Mouse (Mus musculus) hindbrain, embryonic 11.5 days (tissue): Measurements from ENCODE around the gene Mtch1. TPM values are rescaled to one million over a fixed set of nuclear protein-coding genes. Genes with fewer than 3 reads are reported as not detected.

Source experiments
- ATAC-seq: fragments of 200-750 bp; cut with Nextera tagmentation; 2 replicates; pipeline ENCODE4 v1.8.0; 2017; ENCODE audit warnings: mild to moderate bottlenecking, moderate TSS enrichment, moderate library complexity; ENCODE audit not compliant: low FRiP score
- DNase-seq: peaks from one replicate; pipeline ENCODE4 v3.0.0-alpha.2; 2015; ENCODE audit warnings: low spot score
- H3K27ac ChIP-seq: fragments of 300-500 bp; sonication (generic); 2 replicates; pipeline ENCODE4 v1.5.1; 2014; ENCODE audit warnings: mild to moderate bottlenecking, low read depth, low read length
- H3K27me3 ChIP-seq: fragments of 300-500 bp; sonication (generic); 2 replicates; pipeline ENCODE4 v1.6.1; 2014; ENCODE audit warnings: mild to moderate bottlenecking, low read length, moderate library complexity, mixed read lengths; ENCODE audit not compliant: control insufficient read depth, insufficient read depth
- H3K36me3 ChIP-seq: fragments of 300-500 bp; sonication (generic); 2 replicates; pipeline ENCODE4 v1.6.1; 2014; ENCODE audit warnings: mild to moderate bottlenecking, low read length, moderate library complexity, mixed read lengths; ENCODE audit not compliant: control insufficient read depth, insufficient read depth
- H3K4me1 ChIP-seq: fragments of 300-500 bp; sonication (generic); replicated peaks from 2 replicates; pipeline ENCODE4 v1.6.1; 2014; ENCODE audit warnings: low read length, mixed read lengths; ENCODE audit not compliant: control insufficient read depth, insufficient read depth
- H3K4me2 ChIP-seq: fragments of 300-500 bp; sonication (generic); replicated peaks from 2 replicates; pipeline ENCODE4 v1.6.1; 2014; ENCODE audit warnings: mild to moderate bottlenecking, low read depth, low read length
- H3K4me3 ChIP-seq: fragments of 300-500 bp; sonication (generic); 2 replicates; pipeline ENCODE4 v1.5.1; 2014; ENCODE audit warnings: low read depth, low read length
- H3K9ac ChIP-seq: fragments of 300-500 bp; sonication (generic); 2 replicates; pipeline ENCODE4 v1.6.1; 2014; ENCODE audit warnings: low read depth, low read length
- H3K9me3 ChIP-seq: fragments of 300-500 bp; sonication (generic); 2 replicates; pipeline ENCODE4 v1.6.1; 2016; ENCODE audit warnings: low read length; ENCODE audit not compliant: control insufficient read depth
- WGBS: fragments of 180-500 bp; shearing (Covaris S2); extraction: QIAGEN DNeasy Blood & Tissue Kit; methylation state at CpG from one replicate; pipeline ENCODE4 v1.1.7; 2014; 5-methylcytosine and 5-hydroxymethylcytosine counted together
- polyA plus RNA-seq: library from polyadenylated mRNA; unstranded; fragments of >200 nt; fragmentation: Nextera tagmentation; extraction: Ambion mirVana; gene quantifications from 2 replicates; pipeline ENCODE4 v1.2.1, GENCODE M21; 2014

Gene Mtch1
- polyA plus RNA-seq, 1 experiment from 2014 or later = 356 TPM

DNA sequence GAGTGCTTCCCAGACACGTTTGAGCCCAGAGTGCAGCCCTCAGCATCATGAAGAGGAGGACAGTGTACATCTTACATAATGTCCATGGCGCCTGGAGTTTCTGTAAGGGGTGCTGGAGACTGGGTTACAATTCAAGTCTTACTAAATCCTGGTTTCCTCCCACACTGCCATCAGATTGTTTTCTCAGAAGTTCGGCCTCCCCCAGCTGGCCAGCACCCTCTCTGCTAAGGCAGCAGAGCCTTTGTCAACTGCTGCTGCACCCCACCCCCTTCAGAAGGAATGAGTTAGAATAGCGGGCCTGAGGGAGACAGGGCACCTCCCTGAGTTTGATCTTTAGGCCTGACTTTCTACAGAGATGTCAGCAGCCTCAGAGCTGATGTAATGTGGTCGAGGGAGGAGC is 45.6 kb downstream of the Mtch1 start:
- Histone ChIP-seq H3K9ac (no peak overlapping the region), H3K36me3 (peaks cover 6% of the 10 kb centered on the region; the same call in 1 of the 2 replicates), H3K27me3 (no peaks in the 10 kb centered on the region), H3K4me3 (no peak overlapping the region), H3K27ac (no peak overlapping the region), H3K4me1 (0 out of 2 replicates have a peak, but pooled peaks cover 4% of the 10 kb centered on the region), H3K9me3 (no peaks in the 10 kb centered on the region), H3K4me2 (no peak overlapping the region)
- DNase-seq = no peak
- 72% methylated on average over 5 of the region's 5 CpGs for WGBS
- no peak for ATAC-seq

DNA sequence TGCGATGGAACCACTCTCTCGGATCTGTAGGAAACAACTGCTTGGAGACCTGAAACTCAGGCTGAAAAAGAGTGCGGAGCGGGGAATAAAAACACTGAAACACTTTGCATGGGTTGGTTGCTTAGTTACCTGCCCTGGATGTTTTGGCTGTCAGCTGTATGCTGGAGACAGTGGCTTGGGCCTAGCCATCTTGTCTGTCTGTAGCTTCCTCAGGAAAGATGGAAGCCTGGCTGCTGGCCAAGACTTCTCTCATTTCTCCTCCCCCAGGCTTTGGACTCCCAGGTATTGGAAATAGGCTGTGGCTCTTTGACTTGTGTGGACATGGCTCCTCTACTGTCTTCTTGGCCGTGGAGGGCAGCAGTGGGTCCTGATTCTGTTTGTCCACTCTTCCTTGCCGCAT is 46.3 kb downstream of the Mtch1 start:
- WGBS = 95% methylated on average over 6 of the region's 6 CpGs
- no peak for ATAC-seq

DNA sequence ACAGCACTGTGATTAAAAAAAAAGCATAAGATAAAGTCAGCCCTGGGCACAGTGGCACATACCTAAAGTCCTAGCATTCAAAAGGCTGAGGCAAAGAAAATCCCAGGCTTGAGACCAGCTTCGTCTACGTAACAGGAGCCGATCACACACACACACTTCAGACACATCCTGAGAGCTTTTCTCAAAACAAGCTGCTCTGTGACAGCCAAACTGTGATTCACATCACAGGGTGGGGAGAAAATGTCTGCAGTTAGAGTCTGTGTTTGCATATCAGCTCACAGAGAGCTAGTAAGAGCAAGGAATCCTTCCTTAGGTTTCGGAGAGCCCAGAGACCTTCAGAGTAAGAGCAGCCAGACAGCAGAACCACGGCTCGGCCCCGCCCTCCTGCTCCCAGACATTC is 46.8 kb downstream of the Mtch1 start:
- Histone ChIP-seq H3K9ac (no peak overlapping the region), H3K9me3 (no peaks in the 10 kb centered on the region), H3K4me3 (no peak overlapping the region), H3K27me3 (no peaks in the 10 kb centered on the region), H3K4me2 (no peak overlapping the region), H3K4me1 (0 out of 2 replicates have a peak, but pooled peaks cover 4% of the 10 kb centered on the region), H3K36me3 (peaks cover 6% of the 10 kb centered on the region; the same call in 1 of the 2 replicates), H3K27ac (no peak overlapping the region)
- ATAC-seq (no peak), DNase-seq (no peak)
- 96% methylated on average over 7 of the region's 7 CpGs for WGBS

More for the DNA sequence above, 46.3 kb downstream of the Mtch1 start:
- Histone ChIP-seq H3K36me3 (peaks cover 6% of the 10 kb centered on the region; the same call in 1 of the 2 replicates), H3K27ac (no peak overlapping the region), H3K9ac (no peak overlapping the region), H3K4me2 (no peak overlapping the region), H3K27me3 (no peaks in the 10 kb centered on the region), H3K4me1 (0 out of 2 replicates have a peak, but pooled peaks cover 4% of the 10 kb centered on the region), H3K9me3 (no peaks in the 10 kb centered on the region), H3K4me3 (no peak overlapping the region)
- no peak for DNase-seq

DNA sequence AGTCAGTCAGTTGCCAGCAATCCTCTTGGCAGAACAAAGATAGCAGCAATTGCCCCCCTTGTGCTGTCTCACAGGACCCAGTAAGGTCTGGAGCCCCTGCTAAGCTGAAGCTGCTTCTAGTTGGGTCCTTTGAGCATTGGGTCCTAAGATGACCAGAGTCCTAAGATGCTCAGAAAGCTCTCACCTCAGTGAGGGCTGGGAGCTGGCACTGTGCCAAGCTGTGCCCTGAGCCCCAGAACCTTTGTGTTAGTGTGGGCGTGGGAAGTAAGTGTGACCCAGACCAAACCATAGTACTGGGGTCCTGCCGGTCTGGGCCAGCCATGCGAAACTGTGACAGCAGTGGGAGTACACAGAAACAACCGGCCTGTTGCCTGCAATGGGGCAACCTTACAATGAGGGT is 48.5 kb downstream of the Mtch1 start:
- Histone ChIP-seq H3K27me3 (no peaks in the 10 kb centered on the region), H3K27ac (no peak overlapping the region), H3K4me2 (no peak overlapping the region), H3K9me3 (no peaks in the 10 kb centered on the region), H3K4me3 (no peak overlapping the region), H3K4me1 (no peaks in the 10 kb centered on the region), H3K36me3 (peaks cover 6% of the 10 kb centered on the region; the same call in 1 of the 2 replicates), H3K9ac (no peak overlapping the region)
- 89% methylated on average over 4 of the region's 4 CpGs for WGBS
- no peak for ATAC-seq
- no peak for DNase-seq

DNA sequence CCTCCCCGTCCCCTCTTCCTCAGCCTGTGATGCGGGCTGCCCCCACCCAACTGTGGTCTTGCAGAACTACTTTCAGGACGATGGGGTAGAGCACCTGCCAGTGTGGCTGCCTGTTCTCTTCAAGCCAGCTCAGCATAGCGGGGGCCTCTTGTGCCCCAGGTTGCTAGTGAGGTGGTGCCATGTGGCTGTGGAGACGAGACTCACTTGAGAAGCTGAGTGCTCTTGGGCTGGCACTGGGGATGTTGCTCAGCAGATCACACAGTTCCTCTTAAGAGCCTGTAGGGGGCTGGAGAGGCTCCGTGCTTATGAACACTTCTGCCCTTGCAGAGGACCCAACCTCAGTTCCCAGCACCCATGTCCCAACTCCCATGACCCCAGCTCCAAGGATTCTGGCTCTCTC is 49.9 kb downstream of the Mtch1 start:
- H3K36me3 ChIP-seq = peaks cover 6% of the 10 kb centered on the region; the same call in 1 of the 2 replicates
- no peak for ATAC-seq
- no peaks in the 10 kb centered on the region for H3K27me3 ChIP-seq
- H3K9ac ChIP-seq = no peak overlapping the region
- no peak overlapping the region for H3K4me2 ChIP-seq
- 90% methylated on average over 6 of the region's 6 CpGs for WGBS
- H3K4me3 ChIP-seq = no peak overlapping the region
- no peak overlapping the region for H3K27ac ChIP-seq
- H3K9me3 ChIP-seq = no peaks in the 10 kb centered on the region
- no peak for DNase-seq
- no peaks in the 10 kb centered on the region for H3K4me1 ChIP-seq

DNA sequence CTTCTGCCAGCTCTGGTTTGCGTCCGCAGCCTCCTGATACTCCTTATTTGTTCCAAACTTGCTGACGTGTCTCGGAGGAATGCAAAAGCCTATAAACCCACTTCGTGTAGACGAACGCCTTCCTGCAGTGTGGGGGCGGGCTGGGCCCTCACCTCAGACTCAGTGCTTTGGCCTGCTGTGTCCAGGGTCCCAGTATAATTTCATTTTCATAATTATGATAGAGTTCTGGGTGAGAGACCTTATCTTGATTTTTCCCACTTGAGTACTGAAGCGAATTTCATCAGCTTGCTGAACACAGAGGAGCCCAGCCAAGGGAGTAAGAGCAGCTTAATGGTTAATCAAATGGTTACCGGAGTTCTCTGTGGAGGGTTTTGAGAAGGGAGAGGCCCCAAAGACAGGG is 50.4 kb downstream of the Mtch1 start:
- Histone ChIP-seq H3K9ac (no peak overlapping the region), H3K27ac (no peak overlapping the region), H3K9me3 (no peaks in the 10 kb centered on the region), H3K27me3 (no peaks in the 10 kb centered on the region), H3K4me3 (no peak overlapping the region), H3K4me1 (no peaks in the 10 kb centered on the region), H3K4me2 (no peak overlapping the region), H3K36me3 (peaks cover 6% of the 10 kb centered on the region; the same call in 1 of the 2 replicates)
- no peak for ATAC-seq
- DNase-seq = no peak
- WGBS = 64% methylated on average over 10 of the region's 10 CpGs

DNA sequence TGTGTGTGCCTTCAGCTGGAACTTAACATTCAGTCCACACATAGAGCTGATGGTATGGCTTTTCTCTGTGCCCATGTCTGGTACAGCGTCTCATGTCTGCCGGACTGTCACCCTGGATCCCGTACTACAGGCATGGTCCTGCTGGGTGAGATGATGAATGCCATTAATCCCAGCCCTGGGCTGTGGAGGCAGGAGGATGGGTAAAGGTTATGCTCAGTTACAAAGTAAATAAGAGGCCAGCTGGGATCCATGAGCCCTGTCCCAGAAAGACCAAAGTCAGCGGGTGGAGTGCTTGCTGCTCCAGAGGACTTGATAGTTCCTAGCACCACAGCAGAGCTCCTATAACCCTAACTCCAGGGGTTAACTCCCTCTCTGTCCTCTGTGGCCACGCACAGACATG is 51.9 kb downstream of the Mtch1 start:
- peaks cover 2% of the 10 kb centered on the region; the same call in 1 of the 2 replicates for H3K36me3 ChIP-seq

DNA sequence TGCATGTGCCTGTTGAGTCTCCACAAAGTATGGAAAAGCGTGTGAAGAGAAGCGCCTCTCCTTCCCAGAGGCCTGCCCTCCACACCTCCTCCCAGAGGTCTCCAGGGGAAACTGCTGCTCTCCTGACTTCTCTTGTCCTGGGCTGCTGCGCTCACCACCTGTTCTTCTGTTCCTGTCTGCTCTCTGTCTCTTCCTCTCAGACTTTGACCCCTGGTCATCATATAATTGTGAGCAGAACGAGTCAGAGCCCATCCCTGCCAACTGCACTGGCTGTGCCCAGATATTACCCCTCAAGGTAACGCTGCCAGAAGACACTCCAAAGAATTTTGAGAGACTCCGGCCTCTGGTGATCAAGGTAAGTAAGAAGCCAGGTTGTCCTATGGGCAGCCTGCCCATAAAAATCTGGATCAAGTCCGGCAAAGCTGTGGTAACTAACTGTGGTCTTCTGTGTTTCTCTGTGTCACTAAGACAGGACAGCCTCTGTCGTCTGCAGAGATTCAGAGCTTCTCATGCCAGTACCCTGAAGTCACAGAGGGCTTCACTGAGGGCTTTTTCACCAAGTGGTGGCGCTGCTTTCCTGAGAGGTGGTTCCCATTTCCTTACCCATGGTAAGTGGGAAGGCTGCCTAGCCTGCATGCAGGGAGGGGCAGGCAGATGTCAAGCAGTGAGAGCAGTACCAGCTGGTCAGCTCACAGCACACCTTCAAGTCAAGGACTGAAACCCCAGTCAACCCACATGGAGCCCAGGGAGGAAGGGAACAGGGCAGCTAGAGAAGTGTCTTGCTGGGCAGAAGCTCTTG is 53.7 kb downstream of the Mtch1 start:
- WGBS = 79% methylated on average over 9 of the region's 9 CpGs
- Histone ChIP-seq H3K4me1 (no peaks in the 10 kb centered on the region), H3K36me3 (no peaks in the 10 kb centered on the region)

More for the DNA sequence above, 51.9 kb downstream of the Mtch1 start:
- Histone ChIP-seq H3K27ac (no peak overlapping the region), H3K9me3 (no peaks in the 10 kb centered on the region), H3K27me3 (no peaks in the 10 kb centered on the region), H3K4me2 (no peak overlapping the region), H3K9ac (no peak overlapping the region), H3K4me3 (no peak overlapping the region), H3K4me1 (no peaks in the 10 kb centered on the region)
- ATAC-seq (no peak), DNase-seq (no peak)
- 64% methylated on average over 5 of the region's 5 CpGs for WGBS

DNA sequence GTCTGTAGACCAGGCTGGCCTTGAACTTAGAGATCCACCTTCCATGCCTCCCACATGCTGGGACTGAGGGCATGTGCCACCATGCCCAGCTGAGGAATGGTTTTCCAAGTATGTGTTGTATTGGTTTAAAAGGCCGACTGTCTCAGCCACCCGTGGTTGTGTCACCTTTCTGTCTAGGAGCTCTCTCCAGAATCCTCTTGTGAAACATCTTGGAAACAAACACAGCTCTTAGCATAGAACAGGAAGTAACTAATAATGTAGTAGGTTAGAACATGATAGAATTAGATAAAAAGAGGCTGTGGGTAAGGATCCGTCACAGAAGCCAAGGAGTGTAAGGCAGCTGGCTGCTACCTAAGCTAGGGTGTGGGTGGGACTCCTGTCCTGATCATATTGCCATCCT is 54.7 kb downstream of the Mtch1 start:
- H3K4me3 ChIP-seq = no peak overlapping the region
- no peaks in the 10 kb centered on the region for H3K9me3 ChIP-seq
- H3K9ac ChIP-seq = no peak overlapping the region
- H3K4me2 ChIP-seq = no peak overlapping the region
- WGBS = 90% methylated on average over 3 of the region's 3 CpGs
- H3K36me3 ChIP-seq = no peaks in the 10 kb centered on the region
- no peaks in the 10 kb centered on the region for H3K27me3 ChIP-seq
- no peaks in the 10 kb centered on the region for H3K4me1 ChIP-seq
- no peak for ATAC-seq
- DNase-seq = no peak
- no peak overlapping the region for H3K27ac ChIP-seq

More for the DNA sequence above, 53.7 kb downstream of the Mtch1 start:
- no peak overlapping the region for H3K27ac ChIP-seq
- no peaks in the 10 kb centered on the region for H3K9me3 ChIP-seq
- no peak overlapping the region for H3K9ac ChIP-seq
- DNase-seq = no peak
- no peak overlapping the region for H3K4me2 ChIP-seq
- no peak for ATAC-seq
- no peaks in the 10 kb centered on the region for H3K27me3 ChIP-seq
- H3K4me3 ChIP-seq = no peak overlapping the region
